Mouse (Mus musculus) stomach, postnatal 0 days (tissue): ENCODE results near the gene Map2k6. TPM values are rescaled to one million over a fixed set of nuclear protein-coding genes. Genes with fewer than 3 reads are reported as not detected.

Source experiments
- ATAC-seq: fragments of 200-750 bp; cut with Nextera tagmentation; 2 replicates; pipeline ENCODE4 v1.8.0; 2017; ENCODE audit not compliant: low FRiP score, low TSS enrichment
- DNase-seq: peaks from one replicate; pipeline ENCODE4 v3.0.0-alpha.2; 2016; ENCODE audit warnings: low spot score
- H3K27ac ChIP-seq: fragments of 300-500 bp; sonication (generic); replicated peaks from 2 replicates; pipeline ENCODE4 v1.5.1; 2014; ENCODE audit warnings: mild to moderate bottlenecking, control low read depth
- H3K27me3 ChIP-seq: fragments of 300-500 bp; sonication (generic); 2 replicates; pipeline ENCODE4 v1.6.1; 2014; ENCODE audit warnings: low read length; ENCODE audit not compliant: control insufficient read depth, insufficient read depth
- H3K36me3 ChIP-seq: fragments of 300-500 bp; sonication (generic); 2 replicates; pipeline ENCODE4 v1.6.1; 2014; ENCODE audit warnings: low read length, mixed read lengths; ENCODE audit not compliant: control insufficient read depth, insufficient read depth
- H3K4me1 ChIP-seq: fragments of 300-500 bp; sonication (generic); replicated peaks from 2 replicates; pipeline ENCODE4 v1.6.1; 2014; ENCODE audit warnings: antibody characterized with exemption; ENCODE audit not compliant: control insufficient read depth, insufficient read depth
- H3K4me2 ChIP-seq: fragments of 300-500 bp; sonication (generic); replicated peaks from 2 replicates; pipeline ENCODE4 v1.6.1; 2014; ENCODE audit warnings: low read depth, mild to moderate bottlenecking, control low read depth, moderate library complexity
- H3K4me3 ChIP-seq: fragments of 300-500 bp; sonication (generic); 2 replicates; pipeline ENCODE4 v1.5.1; 2014; ENCODE audit warnings: low read depth, low read length, control low read depth
- H3K9ac ChIP-seq: fragments of 300-500 bp; sonication (generic); 2 replicates; pipeline ENCODE4 v1.6.1; 2014; ENCODE audit warnings: mild to moderate bottlenecking, low read length, control low read depth, mixed read lengths
- H3K9me3 ChIP-seq: fragments of 300-500 bp; sonication (generic); 2 replicates; pipeline ENCODE4 v1.6.1; 2016; ENCODE audit warnings: low read length; ENCODE audit not compliant: control insufficient read depth
- CTCF ChIP-seq: IDR thresholded peaks from 2 replicates; pipeline ENCODE4 v1.5.1; 2016; ENCODE audit warnings: antibody characterized with exemption, low read depth, mild to moderate bottlenecking, moderate library complexity
- EP300 ChIP-seq: optimal IDR thresholded peaks from 2 replicates; pipeline ENCODE3; 2016; ENCODE audit warnings: antibody characterized with exemption
- WGBS: fragments of 180-500 bp; shearing (Covaris S2); extraction: QIAGEN DNeasy Blood & Tissue Kit; methylation state at CpG from one replicate; pipeline ENCODE4 v1.1.7; 2014; 5-methylcytosine and 5-hydroxymethylcytosine counted together
- polyA plus RNA-seq: library from polyadenylated mRNA; unstranded; fragments of >200 nt; fragmentation: Nextera tagmentation; extraction: Ambion mirVana; gene quantifications from 2 replicates; pipeline ENCODE4 v1.2.1, GENCODE M21; 2015

Gene Map2k6
- polyA plus RNA-seq, 1 experiment from 2014 or later: 6.0 TPM

DNA sequence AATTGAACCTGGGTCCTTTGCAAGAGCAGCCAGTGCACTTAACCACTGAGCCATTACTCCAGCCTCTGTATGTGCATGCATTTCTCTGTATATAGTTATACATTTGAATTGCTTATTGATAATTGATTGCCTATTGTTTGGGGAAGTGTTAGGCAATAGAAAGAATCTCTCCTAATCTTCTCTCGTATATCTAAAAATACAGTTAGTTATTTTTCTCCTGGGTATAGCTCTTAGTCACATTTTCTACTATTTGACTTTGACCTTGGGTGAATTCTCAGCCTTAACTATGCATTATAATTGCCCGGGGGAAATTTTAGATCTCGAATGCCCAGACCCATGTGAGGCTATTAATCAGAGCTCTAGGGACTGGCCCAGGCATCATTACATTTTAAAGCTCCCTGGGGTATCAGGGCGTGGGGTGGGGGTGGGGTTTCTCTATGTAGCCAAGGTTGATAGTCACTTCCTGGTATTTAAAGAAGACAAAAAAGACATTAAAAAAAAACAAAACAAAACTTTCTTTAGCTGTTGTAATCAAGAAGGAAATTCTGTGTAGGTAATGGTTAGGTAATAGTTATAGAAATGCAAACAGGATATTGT is 39.9 kb downstream of the Map2k6 start:
- TF ChIP-seq CTCF (no peak), EP300 (no peak)
- H3K36me3 ChIP-seq: no peaks in the 10 kb centered on the region
- 63% methylated on average over 4 of the region's 4 CpGs for WGBS
- ATAC-seq: no peak
- no peak overlapping the region for H3K4me3 ChIP-seq
- H3K4me1 ChIP-seq: no peaks in the 10 kb centered on the region
- no peaks in the 10 kb centered on the region for H3K27me3 ChIP-seq
- no peak for DNase-seq
- no peak overlapping the region for H3K9ac ChIP-seq
- no peak overlapping the region for H3K4me2 ChIP-seq
- H3K9me3 ChIP-seq: no peaks in the 10 kb centered on the region
- no peak overlapping the region for H3K27ac ChIP-seq

- 52% methylated on average over 7 of the region's 7 CpGs for WGBS
- Histone ChIP-seq H3K36me3 (no peaks in the 10 kb centered on the region), H3K4me1 (no peaks in the 10 kb centered on the region), H3K27me3 (no peaks in the 10 kb centered on the region), H3K27ac (no peak overlapping the region), H3K9me3 (no peaks in the 10 kb centered on the region), H3K4me2 (no peak overlapping the region), H3K9ac (no peak overlapping the region), H3K4me3 (no peak overlapping the region)
- TF ChIP-seq EP300: no peak
- no peak for TF ChIP-seq CTCF
- no peak for DNase-seq
- ATAC-seq: no peak
Observed at GRCm38 (mm10) chr11:110439354-110439753, 40.4 kb downstream of the Map2k6 start.

- ATAC-seq (peak; percentile 68), DNase-seq (peak; percentile 74)
- Histone ChIP-seq H3K36me3 (no peaks in the 10 kb centered on the region), H3K4me3 (no peak overlapping the region), H3K27ac (no peak overlapping the region), H3K4me1 (peaks cover 10% of the 10 kb centered on the region), H3K9me3 (no peaks in the 10 kb centered on the region), H3K4me2 (no peak overlapping the region), H3K9ac (no peak overlapping the region), H3K27me3 (no peaks in the 10 kb centered on the region)
- TF ChIP-seq EP300 (no peak), CTCF (no peak)
- WGBS: 54% methylated on average over 6 of the region's 6 CpGs
Observed at GRCm38 (mm10) chr11:110444576-110444975, 45.7 kb downstream of the Map2k6 start.

- Histone ChIP-seq H3K27me3 (no peaks in the 10 kb centered on the region), H3K4me3 (peak overlapping the region; percentile 27), H3K4me1 (peaks cover 10% of the 10 kb centered on the region), H3K9ac (peak overlapping the region; percentile 38; the same call in 1 of the 2 replicates), H3K27ac (peak overlapping the region; percentile 71), H3K36me3 (no peaks in the 10 kb centered on the region), H3K9me3 (no peaks in the 10 kb centered on the region), H3K4me2 (peak overlapping the region; percentile 54)
- DNase-seq (peak; percentile 75), ATAC-seq (peak; percentile 53)
- 26% methylated on average over 7 of the region's 7 CpGs for WGBS
- TF ChIP-seq EP300: no peak
- no peak for TF ChIP-seq CTCF
Observed at GRCm38 (mm10) chr11:110448131-110448725, 49.3 kb downstream of the Map2k6 start.

GRCm38 (mm10) chr11:110448726-110449161 is 49.8 kb downstream of the Map2k6 start:
- Histone ChIP-seq H3K9me3 (no peaks in the 10 kb centered on the region), H3K27ac (peak overlapping the region; percentile 71), H3K4me2 (peak overlapping the region; percentile 54), H3K36me3 (no peaks in the 10 kb centered on the region; the same call in 1 of the 2 replicates), H3K4me1 (peaks cover 10% of the 10 kb centered on the region), H3K27me3 (no peaks in the 10 kb centered on the region), H3K9ac (peak overlapping the region; percentile 38; the same call in 1 of the 2 replicates), H3K4me3 (peak overlapping the region; percentile 27)
- DNase-seq (peak; percentile 41), ATAC-seq (peak; percentile 43; the same call in 1 of the 2 replicates)
- TF ChIP-seq CTCF (no peak), EP300 (no peak)
- 19% methylated on average over 12 of the region's 12 CpGs for WGBS

GRCm38 (mm10) chr11:110449183-110449582 is 50.3 kb downstream of the Map2k6 start:
- peaks cover 10% of the 10 kb centered on the region for H3K4me1 ChIP-seq
- H3K4me2 ChIP-seq: peak overlapping the region; percentile 54
- H3K9me3 ChIP-seq: no peaks in the 10 kb centered on the region
- H3K27ac ChIP-seq: peak overlapping the region; percentile 71
- 30% methylated on average over 11 of the region's 11 CpGs for WGBS
- DNase-seq: no peak
- H3K27me3 ChIP-seq: no peaks in the 10 kb centered on the region
- TF ChIP-seq CTCF (no peak), EP300 (no peak)
- 0 out of 2 replicates have a peak overlapping the region, but pooled peaks have one; percentile 38 for H3K9ac ChIP-seq
- H3K4me3 ChIP-seq: peak overlapping the region; percentile 27
- no peaks in the 10 kb centered on the region; the same call in 1 of the 2 replicates for H3K36me3 ChIP-seq
- no peak for ATAC-seq
